Mouse (Mus musculus): ENCODE measurements at regions not wholly inside any gene's neighbourhood (a gene's known extent, or its start where the extent isn't known, plus 50 kb on each side); places are given as distances from the start of the nearest gene placed in this dataset.

DNA sequence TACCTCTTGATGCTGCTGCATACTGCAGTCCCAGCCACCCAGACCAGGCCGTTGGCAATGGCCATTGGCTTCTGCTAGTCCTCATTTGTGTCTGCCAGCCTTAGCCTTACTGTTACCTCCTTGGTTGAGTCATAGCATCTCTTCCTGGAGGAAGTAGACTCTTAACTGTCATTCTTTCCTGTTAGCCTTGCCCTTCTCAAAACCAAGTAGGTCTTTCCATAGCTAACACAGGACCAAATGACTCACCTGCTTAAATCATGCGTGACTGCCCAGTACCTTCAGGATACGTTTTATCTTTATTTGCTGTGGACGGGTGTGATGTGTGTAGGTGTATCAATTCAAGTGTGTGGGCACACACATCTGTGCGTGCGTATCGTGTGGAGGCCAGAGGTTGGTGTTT, 136.9 kb downstream of the Zfp706 start:
- TF ChIP-seq CTCF (IDR thresholded peaks at IDR 0.05; ENCODE audit: low read depth), result no peak
- no peak for TF ChIP-seq EP300 (optimal IDR thresholded peaks at IDR 0.05)

Measured in stomach, postnatal 0 days (tissue).